Mouse (Mus musculus) spleen, postnatal 14 days (tissue): ENCODE data around the gene BC005624.
A peak's percentile ranks its signal among the peaks of the same experiment; 100 is the strongest.

ENCODE experiments used
- DNase-seq, 2 experiments: peaks; one replicate each; pipeline ENCODE4 v3.0.0; 2021 to 2022; ENCODE audit warnings: low spot score in 2 of 2

Gene BC005624

GRCm38 (mm10) chr2:30928893-30929482 is 53.0 kb downstream of the BC005624 start:
- no peak for DNase-seq

GRCm38 (mm10) chr2:30927844-30928628 is 54.0 kb downstream of the BC005624 start:
- DNase-seq = peak; percentile 58 to 77

GRCm38 (mm10) chr2:30927151-30927781 is 54.7 kb downstream of the BC005624 start:
- no peak for DNase-seq

- no peak for DNase-seq
Measured at GRCm38 (mm10) chr2:30926381-30926780, 55.6 kb downstream of the BC005624 start.

- DNase-seq = no peak
Measured at GRCm38 (mm10) chr2:30925181-30925580, 56.8 kb downstream of the BC005624 start.

GRCm38 (mm10) chr2:30923099-30923498 is 58.9 kb downstream of the BC005624 start:
- no peak for DNase-seq
